Mouse (Mus musculus) cerebellum, postnatal 36 days (tissue): ENCODE results near the gene 9530053A07Rik.

Experiments
- DNase-seq, 2 experiments: peaks; one replicate each; pipeline ENCODE4 v3.0.0; 2021 to 2022; ENCODE audit warnings: mixed read lengths in 2 of 2

9530053A07Rik gene

DNA sequence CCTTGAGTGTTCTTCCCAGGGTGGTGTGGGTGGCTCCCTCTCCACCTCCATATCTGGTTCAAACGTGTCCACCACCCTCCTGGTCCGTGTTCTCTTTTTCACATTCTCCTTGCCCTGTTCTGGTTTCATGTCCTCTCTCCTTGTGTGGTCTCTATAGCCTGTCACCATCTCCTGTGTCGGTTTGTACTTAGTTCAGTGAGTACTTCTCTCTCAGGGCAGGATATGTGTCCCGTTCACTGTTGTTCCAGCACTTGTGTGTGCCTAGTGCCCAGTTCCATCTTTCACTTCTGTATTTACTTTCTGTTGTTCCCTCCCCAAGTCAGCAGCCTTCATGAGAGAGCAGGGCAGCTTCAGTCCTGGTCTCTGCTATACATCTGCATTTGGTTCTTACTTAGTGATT lies 46.1 kb downstream of the 9530053A07Rik start:
- DNase-seq = no peak

DNA sequence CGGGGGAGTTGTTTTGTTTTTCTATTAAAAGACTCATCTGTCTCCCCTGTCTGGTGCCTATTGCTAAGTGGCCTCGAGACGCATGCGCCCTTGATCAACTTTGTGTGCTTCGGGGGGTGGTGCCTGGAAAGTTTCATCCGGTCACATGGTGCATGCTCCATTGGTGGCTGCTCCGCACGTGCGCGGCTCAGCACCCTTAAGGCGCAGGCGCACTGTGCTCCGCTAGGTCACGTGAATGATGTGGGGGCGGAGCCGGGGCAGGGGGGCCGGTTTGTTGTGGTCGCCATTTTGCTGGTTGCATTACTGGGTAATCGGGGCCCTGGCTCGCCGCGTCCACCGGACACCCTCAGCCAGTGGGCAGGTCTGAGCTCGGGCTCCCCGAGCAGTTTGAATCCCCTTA lies 50.0 kb downstream of the 9530053A07Rik start, which contains the start of gene Dyrk1b:
Gene Dyrk1b, plus strand, starts transcription at position 242 of the 400 bp plus-strand sequence.
- DNase-seq = peak; percentile 94 to 96

DNA sequence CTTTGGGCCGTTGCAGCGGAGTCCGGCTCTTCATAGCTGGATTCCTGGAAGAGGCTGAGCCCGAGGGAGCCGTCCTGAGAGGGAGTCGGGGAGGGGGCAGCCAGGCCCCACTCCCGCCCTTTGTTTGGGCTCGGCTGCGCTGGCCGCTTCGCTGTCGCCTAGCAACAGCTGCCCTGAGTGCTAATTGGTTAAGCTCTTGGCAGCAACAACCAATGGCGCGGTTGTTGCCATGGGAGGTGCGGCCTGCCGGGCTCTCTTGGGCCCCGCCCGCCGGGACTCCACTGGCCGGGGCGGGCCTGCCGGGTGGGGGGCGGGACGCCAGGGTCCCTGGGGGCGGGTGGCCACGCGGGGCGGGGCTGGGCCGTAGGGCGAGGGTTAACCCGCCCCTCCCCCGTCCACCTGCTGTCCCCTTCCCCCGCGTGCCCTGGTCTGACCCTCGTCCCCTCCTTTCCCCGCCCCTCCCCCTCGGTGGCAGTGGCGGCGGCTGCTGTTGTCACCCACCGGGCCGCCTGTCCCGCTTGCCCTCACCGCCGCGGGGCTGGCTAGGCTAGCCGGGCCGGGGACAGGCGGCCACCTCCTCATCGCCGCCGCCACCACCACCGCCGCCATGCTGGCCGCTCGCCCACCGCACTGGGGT lies 50.6 kb downstream of the 9530053A07Rik start:
- peak; percentile 90 to 92 for DNase-seq

DNA sequence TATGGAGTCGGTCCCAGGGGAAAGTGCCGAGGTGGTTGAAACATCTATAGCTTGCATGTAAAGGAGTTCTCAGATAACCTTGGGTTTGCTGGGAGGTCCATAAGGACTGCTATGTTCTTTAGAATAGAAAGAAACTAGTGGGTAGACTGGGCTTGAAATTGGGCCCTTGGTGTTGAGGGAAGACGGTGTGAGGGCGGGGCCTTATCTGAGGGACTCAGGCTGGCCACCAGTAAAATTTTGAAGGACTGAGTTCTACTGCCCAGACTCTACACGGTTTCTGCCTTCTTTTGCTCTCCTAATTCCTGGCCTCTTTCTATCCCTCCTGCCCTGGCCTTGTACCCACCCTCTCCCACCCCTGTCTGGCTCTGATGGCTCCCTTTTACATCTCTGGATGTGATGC lies 51.6 kb downstream of the 9530053A07Rik start:
- no peak for DNase-seq

DNA sequence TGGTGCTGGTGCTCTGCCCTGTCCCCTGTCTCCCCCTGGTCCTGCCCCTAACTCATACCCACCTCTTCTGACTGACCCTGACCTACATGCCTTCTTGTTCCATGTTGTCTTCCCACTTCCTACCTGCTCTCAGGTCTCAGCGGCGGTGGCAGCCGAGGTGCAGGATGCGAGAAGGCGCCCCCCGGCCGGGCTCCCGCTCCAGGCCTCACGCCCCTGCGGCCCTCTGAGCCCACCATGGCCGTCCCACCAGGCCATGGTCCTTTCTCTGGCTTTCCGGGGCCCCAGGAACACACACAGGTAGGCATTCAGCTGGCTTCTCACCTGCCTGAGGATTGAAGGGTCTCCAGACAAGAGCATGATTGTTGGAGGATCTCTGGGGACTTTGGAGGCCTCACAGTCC lies 52.1 kb downstream of the 9530053A07Rik start:
- DNase-seq = no peak

DNA sequence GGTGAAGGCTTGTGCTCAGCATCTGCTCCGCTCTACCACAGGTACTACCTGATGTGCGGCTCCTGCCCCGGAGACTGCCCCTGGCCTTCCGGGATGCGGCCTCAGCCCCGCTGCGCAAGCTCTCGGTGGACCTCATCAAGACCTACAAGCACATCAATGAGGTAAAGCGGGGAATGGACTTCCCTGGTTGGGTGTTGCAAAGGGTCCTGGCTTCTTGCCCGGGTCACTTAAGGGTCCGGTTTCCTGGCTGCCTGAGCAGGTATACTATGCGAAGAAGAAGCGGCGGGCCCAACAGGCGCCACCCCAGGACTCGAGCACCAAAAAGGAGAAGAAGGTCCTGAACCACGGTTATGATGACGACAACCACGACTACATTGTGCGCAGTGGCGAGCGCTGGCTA lies 53.1 kb downstream of the 9530053A07Rik start:
- DNase-seq = no peak

DNA sequence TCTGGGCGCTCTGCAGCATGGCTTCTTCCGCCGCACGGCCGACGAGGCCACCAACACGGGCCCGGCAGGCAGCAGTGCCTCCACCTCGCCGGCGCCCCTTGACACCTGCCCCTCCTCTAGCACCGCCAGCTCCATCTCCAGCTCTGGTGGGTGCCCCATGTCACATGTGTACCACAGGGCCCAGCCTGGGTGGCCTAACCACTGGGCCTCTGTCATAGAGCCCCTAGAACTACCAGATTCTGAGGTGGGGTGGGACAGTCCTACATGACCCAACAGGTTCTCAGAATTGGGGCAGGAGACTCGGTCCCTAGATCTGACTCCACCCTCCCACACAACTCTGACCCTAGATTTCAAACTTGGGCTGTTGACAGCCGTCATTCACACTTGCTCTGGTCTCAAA lies 56.6 kb downstream of the 9530053A07Rik start:
- DNase-seq = no peak

DNA sequence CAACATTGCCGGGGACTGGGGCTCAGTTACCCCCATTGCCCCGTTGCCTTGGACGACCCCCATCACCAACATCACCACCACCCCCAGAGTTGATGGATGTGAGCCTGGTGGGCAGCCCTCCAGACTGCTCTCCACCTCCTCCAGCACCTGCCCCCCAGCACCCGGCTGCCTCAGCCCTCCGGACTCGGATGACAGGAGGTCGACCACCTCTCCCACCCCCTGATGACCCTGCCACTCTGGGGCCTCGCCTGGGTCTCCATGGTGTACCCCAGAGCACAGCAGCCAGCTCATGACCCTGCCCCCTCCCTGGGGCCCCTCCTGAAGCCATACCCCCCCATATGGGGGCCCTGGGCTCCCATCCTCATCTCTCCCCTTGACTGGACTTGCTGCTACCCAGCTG lies 57.4 kb downstream of the 9530053A07Rik start:
- DNase-seq = no peak

DNA sequence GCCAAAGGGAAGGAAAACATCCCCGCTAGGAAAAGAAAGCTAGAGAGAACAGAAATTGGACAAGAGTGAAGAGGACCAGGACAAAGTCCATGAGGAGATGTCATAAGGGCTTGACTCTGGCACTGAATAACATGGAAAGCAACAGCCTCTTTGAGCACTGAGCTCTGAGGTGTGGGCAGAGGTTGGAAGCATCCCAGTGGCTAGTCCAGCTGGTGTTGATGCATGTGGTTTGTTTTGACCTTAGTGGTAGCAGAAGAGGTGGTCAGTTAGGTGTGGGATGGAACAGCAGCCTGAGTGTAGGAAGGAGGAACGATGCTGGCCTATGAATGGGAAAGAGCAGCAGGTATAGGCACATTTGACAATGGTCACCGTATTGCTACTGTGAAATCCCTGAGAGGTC lies 62.2 kb downstream of the 9530053A07Rik start:
- no peak for DNase-seq

DNA sequence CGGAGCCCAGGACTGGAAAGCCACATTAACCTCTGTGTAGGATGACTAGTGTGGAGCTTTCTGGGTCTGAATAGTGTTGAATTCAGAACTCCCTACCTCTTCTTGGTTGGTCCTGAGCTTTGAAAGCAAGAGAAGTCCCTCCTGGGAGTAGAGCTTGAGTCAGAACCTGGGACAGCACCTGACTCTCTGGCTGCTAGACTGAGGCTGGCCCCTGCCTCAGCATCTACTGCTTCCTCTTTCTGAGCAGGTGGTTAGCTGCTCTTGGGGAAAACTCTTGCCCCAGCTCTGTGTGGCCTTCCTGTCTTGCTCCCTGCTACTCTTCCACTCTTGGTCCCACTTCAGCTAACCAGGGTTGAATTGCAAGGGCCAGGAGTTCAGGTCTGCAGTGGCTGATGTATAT lies 62.6 kb downstream of the 9530053A07Rik start:
- no peak for DNase-seq

DNA sequence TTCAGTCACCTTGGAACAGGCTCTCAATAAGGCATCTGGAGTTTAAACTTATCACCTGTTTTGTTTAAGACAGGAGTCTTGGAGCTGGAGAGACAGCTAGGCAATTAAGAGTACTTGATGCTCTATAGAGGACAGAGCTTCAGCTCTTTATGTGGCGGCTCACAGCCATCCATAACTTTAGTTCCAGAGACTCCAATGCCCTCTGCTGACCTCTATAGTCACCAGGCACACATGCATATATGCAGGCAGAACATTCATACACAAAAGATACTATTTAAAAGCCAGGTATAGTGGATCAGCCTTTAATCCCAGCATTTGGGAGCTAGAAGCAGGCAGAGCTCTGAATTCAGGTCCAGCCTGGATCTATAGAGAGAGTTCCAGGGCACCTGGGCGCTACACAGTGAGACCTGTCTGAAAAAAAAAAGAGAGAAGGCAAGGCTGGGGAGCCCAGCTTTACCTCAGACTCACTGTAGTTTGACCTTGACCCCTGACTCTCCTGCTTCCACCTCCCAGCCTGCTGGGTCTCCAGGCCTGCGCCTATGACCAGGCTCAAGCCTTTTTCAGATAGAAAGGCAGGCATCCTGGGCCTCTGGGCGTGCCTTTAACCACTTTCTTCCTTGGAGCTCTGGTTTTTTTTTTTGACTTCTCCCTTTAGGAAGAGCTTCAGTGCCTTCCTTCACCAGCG lies 66.3 kb downstream of the 9530053A07Rik start:
- peak in 1 of 2 experiments; percentile 1 for DNase-seq

DNA sequence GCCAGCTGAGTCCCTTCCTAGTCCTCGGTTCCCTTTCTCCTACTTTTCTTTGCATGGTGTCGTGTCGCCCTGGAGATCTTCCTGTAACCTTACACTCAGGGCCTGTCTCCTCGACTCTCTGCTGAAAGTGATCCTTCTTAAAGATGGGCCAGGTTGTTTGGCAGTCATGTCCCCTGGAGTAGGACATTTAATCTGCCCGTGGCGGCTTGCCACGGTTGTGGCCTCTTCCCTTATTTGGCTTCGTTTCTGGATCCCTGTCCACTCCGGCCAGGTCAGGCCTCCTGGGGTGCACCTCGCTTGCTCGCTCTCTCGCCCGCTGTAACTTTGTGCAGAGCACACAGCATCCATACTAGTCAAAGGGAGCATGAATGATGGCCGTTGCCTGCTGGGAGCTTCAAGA lies 67.3 kb downstream of the 9530053A07Rik start:
- peak; percentile 35 to 41 for DNase-seq

DNA sequence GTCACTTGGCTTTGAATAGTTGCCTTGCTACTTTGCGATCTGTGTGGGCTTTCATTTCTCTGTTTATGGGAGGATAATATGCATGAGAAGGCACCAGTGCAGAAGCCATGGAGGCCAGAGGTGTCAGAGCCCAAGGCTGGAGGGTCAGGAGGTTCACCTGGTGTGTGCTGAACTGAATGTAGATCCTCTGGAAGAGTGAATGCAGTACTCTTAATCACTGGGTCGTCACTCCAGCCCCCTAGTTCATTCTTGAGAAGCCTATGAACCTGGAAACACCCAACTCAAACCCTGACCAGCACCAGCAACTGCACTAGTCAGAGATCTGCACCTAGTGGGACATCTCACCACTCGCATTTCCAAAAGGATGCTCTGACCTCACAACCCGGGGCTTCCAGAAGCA lies 69.8 kb downstream of the 9530053A07Rik start:
- no peak for DNase-seq

DNA sequence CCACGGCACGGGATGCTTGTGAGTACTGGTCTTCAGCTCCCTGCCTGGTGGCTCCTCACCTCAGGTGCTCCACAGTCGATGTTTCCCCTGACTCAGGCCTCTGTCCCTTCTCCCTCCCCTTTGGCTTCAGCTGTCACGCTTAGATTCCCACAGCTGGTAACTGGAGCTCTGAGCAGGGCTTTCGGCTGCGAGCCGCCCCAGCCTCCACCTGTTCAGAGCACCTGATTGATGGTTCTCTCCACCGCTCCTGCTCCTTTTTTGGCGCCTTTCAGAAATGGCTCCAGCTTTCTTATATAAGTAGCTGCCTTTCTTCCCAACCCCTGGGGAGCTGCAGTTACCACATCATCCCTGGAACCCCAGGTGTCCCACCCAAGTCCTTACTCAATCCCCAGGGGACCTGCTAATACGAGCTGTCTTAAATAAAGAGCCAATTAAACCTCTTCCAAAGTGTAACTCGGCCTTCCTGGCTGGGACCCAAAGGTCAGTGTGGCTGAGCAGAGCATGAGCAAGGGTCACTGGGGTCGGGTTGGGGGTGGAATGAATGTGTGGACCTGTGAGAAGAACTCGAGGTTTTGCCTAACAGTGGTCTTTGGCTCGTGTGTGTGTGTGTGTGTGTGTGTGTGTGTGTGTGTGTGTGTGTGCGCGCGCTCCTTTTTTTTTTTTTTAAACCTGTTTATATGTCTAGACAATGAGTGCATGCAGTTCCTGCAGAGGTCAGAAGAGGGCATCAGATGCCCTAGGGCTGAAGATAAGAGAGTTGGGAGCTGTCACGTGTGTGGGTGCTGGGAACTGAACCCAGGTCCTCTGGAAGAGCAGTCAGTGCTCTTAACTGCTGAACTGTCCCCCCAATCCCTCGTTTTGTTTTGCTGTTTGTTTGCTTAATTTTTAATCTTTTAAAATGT lies 74.2 kb downstream of the 9530053A07Rik start:
- no peak for DNase-seq

DNA sequence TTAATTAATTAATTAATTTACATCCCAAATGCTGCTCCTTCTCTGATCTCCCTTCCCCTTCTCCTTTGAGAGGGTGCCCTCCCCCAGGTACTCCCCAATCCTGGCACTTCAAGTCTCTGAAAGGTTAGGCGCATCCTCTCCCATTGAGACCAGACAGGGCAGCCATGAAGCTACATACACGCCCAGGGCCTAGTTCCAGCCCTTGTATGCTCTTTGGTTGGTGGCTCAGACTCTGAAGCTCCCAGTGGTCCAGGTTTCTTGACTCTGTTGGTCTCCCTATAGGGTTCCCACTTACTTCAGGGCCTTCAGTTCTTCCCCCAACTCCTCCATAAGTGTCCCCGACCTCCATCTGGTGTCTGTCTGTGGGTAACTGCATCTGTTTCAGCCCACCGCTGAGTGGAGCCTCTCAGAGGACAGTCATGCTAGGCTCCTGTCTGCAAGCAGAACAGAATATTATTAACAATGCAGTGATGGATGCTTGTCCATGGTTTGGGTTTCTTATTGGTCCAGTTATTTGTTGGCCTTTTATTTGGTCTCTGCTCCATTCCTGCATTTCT lies 76.9 kb downstream of the 9530053A07Rik start:
- DNase-seq = no peak

DNA sequence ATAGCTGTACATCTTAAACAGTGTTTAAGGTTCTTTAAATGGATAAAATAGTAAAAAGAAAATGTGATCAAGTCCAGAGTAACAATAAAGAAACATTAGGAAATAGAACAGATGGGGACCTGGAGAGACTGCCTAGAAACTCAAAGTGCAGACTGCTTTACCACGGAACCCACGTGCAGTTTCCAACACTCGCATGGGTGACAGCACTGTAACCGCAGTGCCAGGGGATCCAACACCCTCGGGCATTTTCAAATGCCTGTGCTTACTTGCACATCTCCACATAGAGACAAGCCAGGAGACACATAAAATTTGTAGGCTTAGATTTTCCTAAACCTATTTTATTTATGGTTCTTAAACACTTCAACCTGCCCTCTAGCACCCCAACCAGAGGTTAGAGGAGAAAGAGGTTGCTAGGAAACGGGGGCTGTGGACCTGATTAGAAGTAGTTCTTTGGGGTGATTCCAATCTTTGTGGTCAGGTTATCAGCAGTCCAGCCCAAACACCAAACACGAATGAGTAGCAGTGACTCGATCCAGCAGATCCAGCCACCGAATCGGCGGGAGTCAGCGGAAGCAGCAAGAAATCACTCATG lies 79.2 kb downstream of the 9530053A07Rik start:
- no peak for DNase-seq

DNA sequence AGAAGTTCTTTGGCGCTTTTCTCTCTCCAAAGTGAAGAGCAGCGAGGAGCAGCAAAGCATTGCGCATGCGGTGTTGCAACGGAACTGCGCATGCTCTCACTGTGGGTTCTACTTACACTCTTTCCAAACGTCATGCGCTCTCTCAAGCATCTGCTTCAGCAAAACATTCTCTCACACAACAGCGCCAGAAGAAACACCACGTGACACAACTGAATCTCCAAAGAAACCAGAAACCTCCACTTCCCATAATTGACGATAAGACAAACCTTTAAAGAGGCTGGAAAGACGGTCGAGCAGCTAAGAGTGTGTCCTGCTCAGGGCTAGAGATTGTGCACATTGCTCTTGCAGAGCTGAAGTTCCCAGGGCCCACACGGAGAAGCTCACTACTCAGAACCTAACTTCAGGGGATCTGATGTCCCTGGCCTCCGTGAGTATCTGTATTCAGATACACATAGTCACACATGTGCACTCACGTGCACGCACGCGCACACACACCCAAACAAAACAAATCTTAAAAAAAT lies 79.8 kb downstream of the 9530053A07Rik start:
- peak; percentile 60 to 64 for DNase-seq

DNA sequence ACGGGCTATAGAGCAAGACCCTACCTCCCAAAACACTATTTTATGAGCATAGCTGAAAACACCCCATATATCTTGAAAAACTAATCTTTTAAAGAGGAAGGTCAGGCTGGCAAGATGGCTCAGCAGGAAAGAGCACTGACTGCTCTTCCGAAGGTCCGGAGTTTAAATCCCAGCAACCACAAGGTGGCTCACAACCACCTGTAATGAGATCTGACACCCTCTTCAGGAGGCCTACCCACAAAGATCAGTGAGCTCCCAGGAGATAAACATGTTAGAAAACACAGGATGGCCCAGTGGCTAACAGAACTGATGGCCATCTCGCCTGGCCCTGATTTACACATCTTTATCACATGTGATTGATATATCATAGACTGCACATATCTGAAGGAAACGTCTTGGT lies 81.5 kb downstream of the 9530053A07Rik start:
- DNase-seq = no peak

DNA sequence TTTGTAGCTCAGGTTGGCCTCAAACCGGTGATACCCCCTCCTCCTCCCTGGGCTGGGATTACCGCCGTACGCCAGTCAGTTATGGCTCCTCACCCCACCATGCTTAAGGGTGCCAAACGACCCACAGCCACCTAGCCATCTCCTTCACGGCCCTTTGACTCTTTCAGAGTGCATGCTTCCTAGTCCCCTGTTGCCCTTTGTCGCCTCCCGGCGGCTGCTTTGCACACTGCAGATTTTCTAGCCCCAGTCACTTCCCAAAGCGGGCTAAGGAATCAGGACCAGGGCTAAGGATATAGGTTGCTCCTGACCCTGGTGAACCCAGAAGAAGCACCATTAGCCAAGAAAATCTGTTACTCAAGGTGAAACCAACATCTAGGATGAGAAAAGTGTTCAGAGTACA lies 84.9 kb downstream of the 9530053A07Rik start:
- peak; percentile 71 to 79 for DNase-seq
